Mouse (Mus musculus): ENCODE measurements at regions not wholly inside any gene's neighbourhood (a gene's known extent, or its start where the extent isn't known, plus 50 kb on each side); places are given as distances from the start of the nearest gene placed in this dataset.

DNA sequence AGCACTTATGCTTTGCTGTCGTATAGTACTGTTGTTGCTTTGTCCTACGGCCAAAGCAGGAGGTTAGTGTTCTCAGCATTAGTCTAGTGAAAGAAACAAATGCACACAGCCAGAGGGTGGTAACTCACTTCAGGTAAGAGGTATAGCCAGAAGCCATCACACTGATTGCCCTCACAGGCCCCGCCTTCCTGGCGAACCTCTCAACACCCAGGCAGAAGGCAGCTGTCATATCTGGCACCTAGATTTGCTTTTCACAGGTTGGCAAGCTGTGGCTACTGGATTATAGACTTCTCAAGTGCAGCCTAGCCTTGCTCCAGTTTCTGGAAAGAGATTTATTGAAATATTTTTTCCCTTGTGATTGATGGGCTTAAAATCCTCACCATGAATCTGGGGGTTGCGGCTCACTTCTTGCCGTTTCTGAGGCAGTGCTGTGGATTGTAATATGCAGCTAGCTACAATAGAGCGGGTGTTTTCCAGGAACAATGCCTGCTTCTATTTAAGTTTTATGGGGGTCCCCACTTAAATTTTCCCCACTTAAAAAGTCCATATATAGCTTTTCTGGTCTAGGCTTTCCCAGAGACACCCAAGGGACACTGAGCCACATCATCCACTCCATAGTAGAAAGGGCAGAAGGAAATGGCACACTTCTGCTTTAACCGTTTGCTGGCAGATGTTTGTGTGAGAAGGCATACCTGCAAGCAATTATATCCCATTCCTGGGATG, 109.1 kb upstream of the Tmc3 start:
- DNase-seq (ENCODE audit: low read depth, low spot score), result no peak

DNA sequence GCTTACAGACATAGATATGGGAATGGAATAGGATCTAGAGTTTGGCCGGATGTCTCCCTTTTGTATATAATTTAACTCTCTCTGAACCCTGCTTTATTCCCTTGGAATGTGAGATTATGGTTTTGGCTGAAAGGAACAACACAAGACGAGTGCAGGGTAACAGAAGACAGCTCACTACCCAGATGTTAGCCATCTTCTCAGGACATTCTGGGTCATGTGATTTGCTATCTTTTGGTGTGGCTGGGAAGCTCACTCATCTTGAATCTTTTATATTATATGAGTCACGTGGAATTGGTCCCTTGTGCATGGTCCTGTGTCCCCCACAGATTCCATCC, 108.6 kb upstream of the Tmc3 start:
- DNase-seq (ENCODE audit: low read depth, low spot score), result no peak

DNA sequence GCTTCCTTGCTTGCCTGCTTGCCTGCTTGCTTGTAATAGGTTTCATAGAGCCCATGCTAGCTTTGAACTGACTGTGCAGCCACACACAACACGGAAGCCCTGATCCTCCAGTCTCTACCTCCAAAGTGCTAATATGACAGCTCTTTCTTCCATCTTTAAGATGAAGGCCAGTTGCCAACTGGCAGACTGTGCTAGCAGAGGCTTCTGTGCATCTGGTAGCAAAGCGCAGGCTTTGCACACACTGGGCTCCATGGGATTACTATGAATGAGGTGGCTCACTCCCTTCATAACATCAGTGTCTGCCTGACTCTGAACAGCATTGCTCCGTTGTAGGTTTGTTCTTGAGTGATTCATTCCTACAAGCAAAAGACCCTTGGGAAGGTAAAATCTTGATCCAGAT, 107.9 kb upstream of the Tmc3 start:
- no peak for DNase-seq (ENCODE audit: low read depth, low spot score)

DNA sequence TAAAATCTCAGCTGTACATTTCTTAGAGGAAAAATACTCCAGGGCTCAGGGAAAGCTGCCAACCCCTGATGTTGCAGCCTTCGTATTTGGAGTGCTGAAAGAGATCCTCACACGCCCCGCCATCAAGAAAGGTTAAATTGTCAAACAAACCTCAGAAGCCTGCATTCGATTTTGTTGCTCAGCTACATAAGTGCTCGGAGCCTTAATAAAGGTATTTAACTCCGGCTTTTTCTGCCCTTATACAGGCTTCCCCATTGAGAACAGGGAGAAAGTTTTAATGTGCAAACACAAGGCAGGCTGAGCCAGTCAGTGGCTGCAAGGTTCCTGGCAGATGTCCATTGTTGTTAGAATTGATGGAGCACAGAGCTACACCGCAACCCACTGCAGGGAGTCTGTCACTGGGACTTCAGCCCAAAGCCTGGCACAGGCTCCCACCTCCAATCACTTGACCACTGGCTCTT, 107.0 kb upstream of the Tmc3 start:
- DNase-seq (ENCODE audit: low read depth, low spot score), result no peak

DNA sequence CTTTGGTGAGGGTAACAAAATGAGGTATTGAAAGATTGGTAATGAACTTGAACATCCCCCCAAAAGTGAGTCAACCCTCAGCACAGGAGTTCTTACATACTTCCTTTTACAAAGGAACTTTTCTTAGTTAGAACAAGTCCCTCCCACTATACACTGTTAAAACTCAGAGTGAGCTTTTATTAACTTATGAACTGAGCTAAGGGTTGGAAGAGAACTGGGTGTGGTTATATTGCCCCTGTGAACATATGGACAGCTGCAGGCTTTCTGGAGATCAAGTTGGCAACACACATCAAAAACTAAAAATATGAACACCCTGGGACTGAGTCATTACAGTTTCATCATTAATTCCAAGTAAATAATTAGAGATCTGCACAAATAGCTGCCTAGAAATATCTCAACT, 103.1 kb upstream of the Tmc3 start:
- DNase-seq (ENCODE audit: low read depth, low spot score), result no peak

DNA sequence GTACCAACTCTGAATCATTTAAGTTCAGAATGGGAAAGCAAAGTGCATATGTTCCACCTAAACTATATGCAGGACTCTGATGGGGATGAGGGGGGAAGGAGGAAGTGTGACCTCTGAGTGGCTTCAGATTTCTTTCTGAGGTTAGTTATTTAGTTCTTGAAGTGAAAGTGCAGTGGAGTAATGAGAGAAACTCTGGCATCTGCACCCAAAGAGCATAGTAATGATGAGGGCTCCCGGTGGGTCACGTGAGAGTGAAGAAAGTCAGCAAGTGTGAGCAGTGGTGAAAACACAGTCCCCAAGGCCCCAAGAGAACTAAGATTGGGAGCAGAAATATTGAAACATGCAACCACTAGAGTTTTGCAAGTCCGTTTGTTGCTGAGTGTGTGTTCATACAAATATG, 102.5 kb upstream of the Tmc3 start:
- no peak for DNase-seq (ENCODE audit: low read depth, low spot score)

DNA sequence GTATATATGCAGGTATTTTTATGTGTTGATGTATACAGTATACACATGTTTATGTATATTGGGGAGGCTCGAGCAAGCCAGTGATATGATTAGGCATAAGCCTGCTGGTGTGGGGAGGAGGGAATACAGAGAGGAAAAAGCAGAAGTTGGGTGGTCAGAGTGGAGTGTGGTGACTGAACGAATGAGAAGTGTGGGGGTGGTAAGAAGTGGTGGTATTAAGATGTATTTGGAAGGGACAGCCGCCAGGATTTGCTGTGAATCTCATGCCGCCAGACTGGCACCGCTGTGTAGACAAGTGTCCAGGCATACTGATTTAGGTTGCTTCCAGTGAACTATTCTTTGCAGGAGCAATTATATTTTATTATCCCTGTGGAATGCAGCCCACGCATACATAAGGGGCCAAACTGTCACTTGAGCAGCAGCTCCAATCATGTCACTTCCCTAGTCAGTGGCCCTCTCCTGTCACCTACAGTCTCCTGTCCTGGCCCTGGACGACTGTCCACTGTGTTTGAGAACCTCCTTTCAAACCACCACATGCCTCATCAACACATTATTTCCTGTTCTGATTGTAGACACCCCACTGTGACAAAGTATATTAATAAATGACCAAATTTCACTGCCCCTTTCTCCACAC, 101.9 kb upstream of the Tmc3 start:
- no peak for DNase-seq (ENCODE audit: low read depth, low spot score)

DNA sequence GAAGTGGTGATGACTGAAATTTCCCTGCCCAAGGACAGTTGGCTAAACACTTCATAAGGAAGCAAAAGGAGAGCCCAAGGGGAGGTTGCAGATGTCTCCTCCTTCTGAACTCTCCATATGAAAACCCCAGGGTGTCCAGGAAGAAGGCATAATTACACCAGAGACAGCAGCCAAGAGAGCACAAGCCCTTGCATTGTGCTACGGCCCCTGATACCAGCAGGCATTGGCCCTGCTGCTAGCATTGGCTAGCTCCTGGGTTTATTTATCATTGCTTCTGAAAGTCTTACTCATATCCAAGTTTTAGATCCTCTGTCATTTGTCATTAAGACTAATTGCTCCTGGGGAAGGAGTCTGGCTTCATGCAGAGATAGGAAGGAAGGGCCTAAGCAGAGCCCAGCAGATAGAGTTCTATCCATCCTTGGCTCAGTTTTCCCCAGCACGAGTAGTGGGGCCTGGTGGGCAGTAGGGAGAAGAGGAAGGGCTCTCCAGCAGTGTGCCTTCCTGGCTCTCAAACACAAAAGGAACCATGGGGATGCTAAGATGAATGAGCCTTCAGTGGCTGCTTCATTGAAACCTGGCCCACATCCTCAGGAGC, 98.5 kb upstream of the Tmc3 start:
- DNase-seq (ENCODE audit: low read depth, low spot score), result no peak

DNA sequence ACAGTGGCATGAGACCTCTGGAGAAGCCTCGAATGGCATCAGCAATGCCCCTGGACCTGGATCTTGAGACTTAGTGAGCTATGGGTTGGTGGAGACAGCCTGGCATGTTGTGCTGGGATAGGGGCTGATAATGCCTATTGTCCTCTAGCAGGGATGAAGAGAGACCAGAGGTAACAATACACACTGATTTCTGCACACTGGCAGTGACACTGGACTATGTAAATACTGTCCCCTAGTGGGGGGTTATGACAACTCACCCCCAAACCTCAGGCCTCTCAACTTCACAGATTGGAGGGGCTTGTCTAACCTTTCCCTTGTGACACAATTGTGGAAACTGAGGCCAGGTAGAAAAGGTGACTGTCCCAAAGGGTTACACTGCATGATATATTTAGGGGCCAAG, 94.9 kb upstream of the Tmc3 start:
- DNase-seq (ENCODE audit: low read depth, low spot score), result no peak

DNA sequence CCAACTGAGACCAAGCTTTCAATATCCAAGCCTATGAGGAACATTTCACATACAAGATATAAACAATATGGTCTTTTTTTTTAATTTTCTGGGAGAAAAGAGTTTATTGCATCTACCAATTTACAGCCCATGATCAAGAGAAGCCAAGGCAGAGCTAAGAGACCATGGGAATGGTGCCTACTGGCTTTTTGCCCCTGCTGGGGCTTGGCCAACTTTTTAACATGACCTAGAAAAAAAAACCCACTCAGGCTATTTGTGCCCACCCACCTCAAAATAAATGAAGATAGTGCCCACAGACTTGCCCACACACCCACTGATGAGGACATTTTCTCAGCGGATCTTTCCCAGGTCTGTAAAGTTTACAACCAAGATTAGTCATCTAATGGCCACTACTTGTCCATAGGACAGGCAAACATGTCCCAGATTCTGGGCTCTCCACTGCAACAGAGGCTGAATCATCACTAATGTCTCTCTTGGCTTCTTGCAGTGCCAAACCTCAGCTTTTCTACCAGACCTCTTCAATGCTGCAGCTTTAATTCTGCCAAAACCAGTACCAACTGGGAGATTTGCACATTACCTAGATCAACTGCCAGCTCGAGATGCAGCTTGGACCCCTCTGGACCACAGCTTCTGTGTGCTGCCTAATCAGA, 79.6 kb upstream of the Tmc3 start:
- DNase-seq (ENCODE audit: low read depth, low spot score), result no peak

DNA sequence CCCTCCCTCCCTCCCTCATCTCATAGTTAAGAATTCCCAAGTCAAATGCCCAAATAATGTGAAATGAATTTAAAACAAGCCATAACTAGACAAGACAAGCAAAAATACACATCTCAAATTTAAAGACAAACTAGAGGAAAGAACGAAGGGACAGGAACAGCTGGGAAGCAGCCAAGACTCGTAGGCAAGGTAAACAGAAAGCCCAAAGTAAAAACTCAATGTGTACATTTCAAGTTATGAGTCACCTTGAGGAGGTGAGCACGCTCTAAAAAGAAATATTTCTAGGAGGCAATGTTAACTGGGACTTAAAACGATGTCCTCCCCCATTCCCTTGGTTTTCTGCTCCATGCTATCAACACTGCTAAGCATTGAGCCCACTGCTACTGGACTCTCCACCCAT, 68.4 kb upstream of the Tmc3 start:
- no peak for DNase-seq (ENCODE audit: low read depth, low spot score)

DNA sequence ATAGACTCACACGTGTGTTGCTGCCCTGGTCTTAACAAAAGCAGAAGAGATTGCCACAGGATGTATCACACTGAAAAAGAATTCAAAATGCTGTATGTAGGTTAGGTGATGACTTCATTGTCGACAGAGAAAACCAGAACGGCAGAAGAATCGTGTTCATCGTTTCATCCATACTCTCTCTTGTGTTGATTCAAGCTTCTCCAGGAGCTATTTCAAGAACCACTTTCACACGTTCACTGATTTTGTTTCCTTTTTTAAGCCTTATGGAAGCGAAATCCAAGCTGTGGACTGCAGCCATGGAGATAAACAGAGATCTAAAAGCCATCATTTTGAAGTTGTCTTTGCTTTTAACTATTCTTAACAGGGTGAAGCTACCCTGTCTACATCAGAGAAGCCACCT, 63.2 kb upstream of the Tmc3 start:
- no peak for DNase-seq (ENCODE audit: low read depth, low spot score)

Measured in embryo, embryonic 11.5 days (tissue).